Mouse (Mus musculus): ENCODE measurements around the gene Hmgb3. TPM values are rescaled to one million over a fixed set of nuclear protein-coding genes. Genes with fewer than 3 reads are reported as not detected.

The Hmgb3 gene
- polyA plus RNA-seq, 1 experiment from 2014 or later: 331 TPM

- 66% methylated on average over 3 of the region's 3 CpGs for WGBS
- Histone ChIP-seq H3K27me3 (ENCODE audit: control insufficient read depth, insufficient read depth, low read length) (no peaks in the 10 kb centered on the region), H3K4me3 (ENCODE audit: low read length) (no peak overlapping the region), H3K36me3 (ENCODE audit: control insufficient read depth, insufficient read depth, low read length) (no peaks in the 10 kb centered on the region), H3K9ac (ENCODE audit: low read depth, low read length) (no peak overlapping the region), H3K4me2 (replicated peaks; ENCODE audit: low read depth, low read length) (no peak overlapping the region), H3K9me3 (ENCODE audit: control insufficient read depth, low read length) (no peaks in the 10 kb centered on the region), H3K4me1 (ENCODE audit: control insufficient read depth, insufficient read depth, low read length) (no peaks in the 10 kb centered on the region), H3K27ac (ENCODE audit: low read depth, low read length) (no peak overlapping the region)
- ATAC-seq (ENCODE audit: low FRiP score, low TSS enrichment): no peak
These were observed 23.1 kb upstream of the Hmgb3 start for GRCm38 (mm10) chrX:71532635-71533034.

- no peak overlapping the region for H3K4me2 ChIP-seq (replicated peaks; ENCODE audit: low read depth, low read length)
- H3K9me3 ChIP-seq (ENCODE audit: control insufficient read depth, low read length): no peaks in the 10 kb centered on the region
- no peaks in the 10 kb centered on the region for H3K27me3 ChIP-seq (ENCODE audit: control insufficient read depth, insufficient read depth, low read length)
- no peaks in the 10 kb centered on the region for H3K4me1 ChIP-seq (ENCODE audit: control insufficient read depth, insufficient read depth, low read length)
- no peak for ATAC-seq (ENCODE audit: low FRiP score, low TSS enrichment)
- no peaks in the 10 kb centered on the region for H3K36me3 ChIP-seq (ENCODE audit: control insufficient read depth, insufficient read depth, low read length)
- WGBS: 81% methylated on average over 5 of the region's 5 CpGs
- H3K4me3 ChIP-seq (ENCODE audit: low read length): no peak overlapping the region
- no peak overlapping the region for H3K9ac ChIP-seq (ENCODE audit: low read depth, low read length)
- no peak overlapping the region for H3K27ac ChIP-seq (ENCODE audit: low read depth, low read length)
These were observed 21.6 kb upstream of the Hmgb3 start for GRCm38 (mm10) chrX:71534102-71534501.

GRCm38 (mm10) chrX:71537791-71538190 lies 17.9 kb upstream of the Hmgb3 start:
- H3K36me3 ChIP-seq (ENCODE audit: control insufficient read depth, insufficient read depth, low read length): no peaks in the 10 kb centered on the region
- H3K4me3 ChIP-seq (ENCODE audit: low read length): no peak overlapping the region
- H3K9me3 ChIP-seq (ENCODE audit: control insufficient read depth, low read length): no peaks in the 10 kb centered on the region
- 80% methylated on average over 2 of the region's 2 CpGs for WGBS
- no peak overlapping the region for H3K27ac ChIP-seq (ENCODE audit: low read depth, low read length)
- no peak overlapping the region for H3K9ac ChIP-seq (ENCODE audit: low read depth, low read length)
- no peak overlapping the region for H3K4me2 ChIP-seq (replicated peaks; ENCODE audit: low read depth, low read length)
- no peaks in the 10 kb centered on the region for H3K4me1 ChIP-seq (ENCODE audit: control insufficient read depth, insufficient read depth, low read length)
- no peak for ATAC-seq (ENCODE audit: low FRiP score, low TSS enrichment)
- no peaks in the 10 kb centered on the region for H3K27me3 ChIP-seq (ENCODE audit: control insufficient read depth, insufficient read depth, low read length)

GRCm38 (mm10) chrX:71540821-71541510 lies 14.8 kb upstream of the Hmgb3 start:
- Histone ChIP-seq H3K9me3 (ENCODE audit: control insufficient read depth, low read length) (no peaks in the 10 kb centered on the region), H3K27ac (ENCODE audit: low read depth, low read length) (no peak overlapping the region), H3K27me3 (ENCODE audit: control insufficient read depth, insufficient read depth, low read length) (no peaks in the 10 kb centered on the region), H3K4me3 (ENCODE audit: low read length) (no peak overlapping the region), H3K36me3 (ENCODE audit: control insufficient read depth, insufficient read depth, low read length) (no peaks in the 10 kb centered on the region), H3K4me1 (ENCODE audit: control insufficient read depth, insufficient read depth, low read length) (no peaks in the 10 kb centered on the region), H3K4me2 (replicated peaks; ENCODE audit: low read depth, low read length) (no peak overlapping the region), H3K9ac (ENCODE audit: low read depth, low read length) (no peak overlapping the region)
- no peak for ATAC-seq (ENCODE audit: low FRiP score, low TSS enrichment)
- WGBS: 82% methylated on average over 7 of the region's 7 CpGs

- Histone ChIP-seq H3K36me3 (ENCODE audit: control insufficient read depth, insufficient read depth, low read length) (no peaks in the 10 kb centered on the region), H3K4me2 (replicated peaks; ENCODE audit: low read depth, low read length) (no peak overlapping the region), H3K9ac (ENCODE audit: low read depth, low read length) (no peak overlapping the region), H3K9me3 (ENCODE audit: control insufficient read depth, low read length) (no peaks in the 10 kb centered on the region), H3K4me1 (ENCODE audit: control insufficient read depth, insufficient read depth, low read length) (no peaks in the 10 kb centered on the region), H3K27ac (ENCODE audit: low read depth, low read length) (no peak overlapping the region), H3K27me3 (ENCODE audit: control insufficient read depth, insufficient read depth, low read length) (no peaks in the 10 kb centered on the region), H3K4me3 (ENCODE audit: low read length) (no peak overlapping the region)
- WGBS: 61% methylated on average over 5 of the region's 5 CpGs
- ATAC-seq (ENCODE audit: low FRiP score, low TSS enrichment): no peak
These were observed 11.0 kb upstream of the Hmgb3 start for GRCm38 (mm10) chrX:71544731-71545130.

GRCm38 (mm10) chrX:71545163-71545562 lies 10.6 kb upstream of the Hmgb3 start:
- H3K27ac ChIP-seq (ENCODE audit: low read depth, low read length): no peak overlapping the region
- no peak overlapping the region for H3K4me3 ChIP-seq (ENCODE audit: low read length)
- 64% methylated on average over 2 of the region's 2 CpGs for WGBS
- H3K27me3 ChIP-seq (ENCODE audit: control insufficient read depth, insufficient read depth, low read length): no peaks in the 10 kb centered on the region
- no peak overlapping the region for H3K4me2 ChIP-seq (replicated peaks; ENCODE audit: low read depth, low read length)
- no peaks in the 10 kb centered on the region for H3K4me1 ChIP-seq (ENCODE audit: control insufficient read depth, insufficient read depth, low read length)
- H3K36me3 ChIP-seq (ENCODE audit: control insufficient read depth, insufficient read depth, low read length): no peaks in the 10 kb centered on the region
- H3K9me3 ChIP-seq (ENCODE audit: control insufficient read depth, low read length): no peaks in the 10 kb centered on the region
- ATAC-seq (ENCODE audit: low FRiP score, low TSS enrichment): no peak
- H3K9ac ChIP-seq (ENCODE audit: low read depth, low read length): no peak overlapping the region

GRCm38 (mm10) chrX:71556115-71556941 lies 610 bp downstream of the Hmgb3 start:
- ATAC-seq (ENCODE audit: low FRiP score, low TSS enrichment): peak; percentile 65
- WGBS: 25% methylated on average over 55 of the region's 112 CpGs

GRCm38 (mm10) chrX:71556965-71557491 lies 1.3 kb downstream of the Hmgb3 start:
- peak overlapping the region; percentile 41 for H3K4me2 ChIP-seq (replicated peaks; ENCODE audit: low read depth, low read length)
- 33% methylated on average over 22 of the region's 37 CpGs for WGBS
- peak overlapping the region; percentile 91 for H3K9ac ChIP-seq (ENCODE audit: low read depth, low read length)
- H3K27me3 ChIP-seq (ENCODE audit: control insufficient read depth, insufficient read depth, low read length): no peaks in the 10 kb centered on the region
- peaks cover 12% of the 10 kb centered on the region; the same call in 1 of the 2 replicates for H3K36me3 ChIP-seq (ENCODE audit: control insufficient read depth, insufficient read depth, low read length)
- no peaks in the 10 kb centered on the region for H3K9me3 ChIP-seq (ENCODE audit: control insufficient read depth, low read length)
- ATAC-seq (ENCODE audit: low FRiP score, low TSS enrichment): peak; percentile 5; the same call in 1 of the 2 replicates
- H3K4me3 ChIP-seq (ENCODE audit: low read length): peak overlapping the region; percentile 68
- peak overlapping the region; percentile 69; the same call in 1 of the 2 replicates for H3K27ac ChIP-seq (ENCODE audit: low read depth, low read length)
- no peaks in the 10 kb centered on the region for H3K4me1 ChIP-seq (ENCODE audit: control insufficient read depth, insufficient read depth, low read length)

More at GRCm38 (mm10) chrX:71556115-71556941, 610 bp downstream of the Hmgb3 start:
- peak overlapping the region; percentile 95 for H3K27ac ChIP-seq (ENCODE audit: low read depth, low read length)
- H3K27me3 ChIP-seq (ENCODE audit: control insufficient read depth, insufficient read depth, low read length): no peaks in the 10 kb centered on the region
- peak overlapping the region; percentile 91 for H3K9ac ChIP-seq (ENCODE audit: low read depth, low read length)
- H3K4me1 ChIP-seq (ENCODE audit: control insufficient read depth, insufficient read depth, low read length): no peaks in the 10 kb centered on the region
- H3K36me3 ChIP-seq (ENCODE audit: control insufficient read depth, insufficient read depth, low read length): peaks cover 10% of the 10 kb centered on the region; the same call in 1 of the 2 replicates
- H3K4me2 ChIP-seq (replicated peaks; ENCODE audit: low read depth, low read length): peak overlapping the region; percentile 41
- peak overlapping the region; percentile 68 for H3K4me3 ChIP-seq (ENCODE audit: low read length)
- H3K9me3 ChIP-seq (ENCODE audit: control insufficient read depth, low read length): no peaks in the 10 kb centered on the region

- WGBS: 84% methylated on average over 2 of the region's 2 CpGs
- Histone ChIP-seq H3K27me3 (ENCODE audit: control insufficient read depth, insufficient read depth, low read length) (no peaks in the 10 kb centered on the region), H3K4me3 (ENCODE audit: low read length) (no peak overlapping the region), H3K36me3 (ENCODE audit: control insufficient read depth, insufficient read depth, low read length) (peaks cover 12% of the 10 kb centered on the region; the same call in 1 of the 2 replicates), H3K9ac (ENCODE audit: low read depth, low read length) (no peak overlapping the region), H3K27ac (ENCODE audit: low read depth, low read length) (no peak overlapping the region), H3K9me3 (ENCODE audit: control insufficient read depth, low read length) (no peaks in the 10 kb centered on the region), H3K4me1 (ENCODE audit: control insufficient read depth, insufficient read depth, low read length) (no peaks in the 10 kb centered on the region), H3K4me2 (replicated peaks; ENCODE audit: low read depth, low read length) (no peak overlapping the region)
- no peak for ATAC-seq (ENCODE audit: low FRiP score, low TSS enrichment)
These were observed 3.6 kb downstream of the Hmgb3 start for GRCm38 (mm10) chrX:71559336-71559735.

Measured in kidney, embryonic 14.5 days (tissue).